Mouse (Mus musculus): ENCODE measurements around the gene Alad. TPM values are rescaled to one million over a fixed set of nuclear protein-coding genes. Genes with fewer than 3 reads are reported as not detected.

Gene Alad
- polyA plus RNA-seq, 1 experiment from 2014 or later, result 113 TPM

DNA sequence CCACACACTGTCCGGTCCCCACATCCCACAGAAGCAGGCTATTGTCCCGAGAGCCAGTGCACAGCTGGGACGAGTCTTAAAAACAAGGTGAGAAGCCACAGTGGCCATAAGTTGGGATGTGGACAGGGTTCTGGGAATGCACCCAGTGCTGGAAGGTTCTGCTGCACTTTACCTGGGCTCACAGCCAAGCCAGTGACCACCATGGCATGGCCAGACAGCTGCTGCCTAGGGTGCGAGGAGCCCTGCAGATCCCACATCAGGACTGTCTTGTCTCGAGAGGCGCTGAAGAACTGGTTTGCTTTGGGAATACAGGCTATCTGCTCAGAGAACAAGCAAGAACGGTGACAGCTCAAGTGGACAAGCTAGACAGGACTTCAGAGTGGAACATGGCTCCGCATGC lies 59.4 kb downstream of the Alad start:
- Histone ChIP-seq H3K4me1 (ENCODE audit: insufficient read depth, low read length) (no peaks in the 10 kb centered on the region), H3K9ac (replicated peaks; ENCODE audit: low read length) (no peak overlapping the region), H3K27me3 (ENCODE audit: insufficient read depth, low read length) (no peaks in the 10 kb centered on the region), H3K27ac (ENCODE audit: low read length) (no peak overlapping the region), H3K4me2 (replicated peaks; ENCODE audit: low read depth, low read length) (no peak overlapping the region), H3K9me3 (ENCODE audit: low read length) (no peaks in the 10 kb centered on the region), H3K4me3 (ENCODE audit: low read length) (no peak overlapping the region), H3K36me3 (ENCODE audit: insufficient read depth, low read length) (0 out of 2 replicates have a peak, but pooled peaks cover 4% of the 10 kb centered on the region)
- WGBS, result 88% methylated on average over 8 of the region's 8 CpGs
- ATAC-seq (ENCODE audit: low FRiP score, low TSS enrichment), result no peak

Other genes with a start within 250 kb of the Alad start
- gene Fkbp15, start 159.4 kb downstream of the Alad start, polyA plus RNA-seq (2015; fragmentation: Nextera tagmentation; extraction: Ambion mirVana), result 26.2 and 29.2 TPM in 2 replicates
- 60.3 and 61.2 TPM in 2 replicates for gene Slc31a1, start 159.2 kb downstream of the Alad start, polyA plus RNA-seq (2015; fragmentation: Nextera tagmentation; extraction: Ambion mirVana)
- gene Cdc26, start 111.3 kb downstream of the Alad start, polyA plus RNA-seq (2015; fragmentation: Nextera tagmentation; extraction: Ambion mirVana), result 147 and 149 TPM in 2 replicates
- gene Prpf4, start 111.1 kb downstream of the Alad start, polyA plus RNA-seq (2015; fragmentation: Nextera tagmentation; extraction: Ambion mirVana), result 25.2 and 25.8 TPM in 2 replicates
- gene Rnf183, start 84.7 kb downstream of the Alad start, polyA plus RNA-seq (2015; fragmentation: Nextera tagmentation; extraction: Ambion mirVana), result 0.40 and 0.95 TPM in 2 replicates
- 13.2 and 14.3 TPM in 2 replicates for gene Wdr31, start 49.0 kb downstream of the Alad start, polyA plus RNA-seq (2015; fragmentation: Nextera tagmentation; extraction: Ambion mirVana)
- 25.9 and 28.3 TPM in 2 replicates for gene Bspry, start 39.9 kb downstream of the Alad start, polyA plus RNA-seq (2015; fragmentation: Nextera tagmentation; extraction: Ambion mirVana)
- 17.3 and 20.6 TPM in 2 replicates for gene Hdhd3, start 16.5 kb downstream of the Alad start, polyA plus RNA-seq (2015; fragmentation: Nextera tagmentation; extraction: Ambion mirVana)
- gene Pole3, start 5.2 kb upstream of the Alad start, polyA plus RNA-seq (2015; fragmentation: Nextera tagmentation; extraction: Ambion mirVana), result 97.0 and 102 TPM in 2 replicates
- 0.49 and 0.67 TPM in 2 replicates for gene 4933430I17Rik, start 5.5 kb upstream of the Alad start, polyA plus RNA-seq (2015; fragmentation: Nextera tagmentation; extraction: Ambion mirVana)
- 57.7 and 62.0 TPM in 2 replicates for gene Rgs3, start 39.9 kb upstream of the Alad start, polyA plus RNA-seq (2015; fragmentation: Nextera tagmentation; extraction: Ambion mirVana)